Mouse (Mus musculus): ENCODE measurements around the gene Tenm4.

DNA sequence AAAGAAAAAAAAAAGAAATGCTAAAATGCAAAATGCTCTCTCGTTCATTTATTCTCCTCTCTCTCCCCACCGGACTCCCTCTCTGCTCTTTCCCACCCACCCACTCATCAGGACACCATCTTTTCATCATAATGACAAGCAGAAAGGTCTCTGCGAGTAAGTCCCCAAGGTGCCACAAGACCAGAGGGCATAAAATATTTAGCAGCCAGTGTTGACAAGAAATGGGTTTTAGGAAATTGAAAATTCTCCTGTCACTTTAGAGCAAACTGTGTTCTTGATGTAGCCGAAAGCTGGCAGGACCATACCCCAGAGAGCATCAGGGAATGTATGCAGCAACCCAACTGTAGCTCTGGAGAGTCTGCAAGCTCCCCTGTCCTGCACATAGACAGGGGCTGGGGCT is 700.0 kb downstream of the Tenm4 start:
- TF ChIP-seq EP300 (IDR thresholded peaks at IDR 0.05; ENCODE audit: low read depth) (no peak), CTCF (IDR thresholded peaks at IDR 0.05; ENCODE audit: low read depth) (no peak)

Data from heart, postnatal 0 days (tissue).